Mouse (Mus musculus): ENCODE results near the gene Tox2. TPM values are rescaled to one million over a fixed set of nuclear protein-coding genes. Genes with fewer than 3 reads are reported as not detected.

The Tox2 gene
- polyA plus RNA-seq, 1 experiment from 2014 or later: 45.5 TPM

DNA sequence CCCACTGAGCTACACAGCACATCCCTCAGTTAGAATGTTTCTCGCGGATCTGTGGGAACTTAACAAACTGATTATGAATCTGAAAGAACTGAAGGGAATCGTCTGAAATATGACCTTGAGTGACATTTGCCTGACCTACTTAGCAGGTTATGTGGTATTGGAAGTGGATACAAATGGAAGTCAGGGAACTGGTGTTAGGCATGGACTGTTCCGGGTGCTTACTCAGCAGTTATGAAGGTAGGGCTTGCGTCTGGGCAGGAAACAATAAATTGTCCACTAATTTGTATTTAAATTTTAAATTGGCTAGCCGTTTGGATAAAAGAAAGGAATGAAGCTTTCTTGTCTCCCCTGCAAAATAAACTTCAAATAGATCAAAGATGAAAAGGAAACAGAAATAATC lies 10.4 kb upstream of the Tox2 start:
- 0 out of 2 replicates have a peak overlapping the region, but pooled peaks have one; percentile 89 for H3K27ac ChIP-seq (replicated peaks)
- no peak for DNase-seq (ENCODE audit: low spot score)
- 86% methylated on average over 6 of the region's 6 CpGs for WGBS
- peaks cover 10% of the 10 kb centered on the region for H3K27me3 ChIP-seq (ENCODE audit: low read depth, poor library complexity, severe bottlenecking)
- H3K4me1 ChIP-seq: peaks cover 97% of the 10 kb centered on the region
- H3K4me3 ChIP-seq: no peak overlapping the region
- H3K9me3 ChIP-seq (replicated peaks): no peaks in the 10 kb centered on the region
- no peaks in the 10 kb centered on the region for H3K36me3 ChIP-seq

GRCm38 (mm10) chr2:163194015-163194414 lies 8.9 kb upstream of the Tox2 start:
- WGBS: 54% methylated on average over 2 of the region's 2 CpGs
- no peak for DNase-seq (ENCODE audit: low spot score)
- H3K27ac ChIP-seq (replicated peaks): peak overlapping the region; percentile 93
- no peaks in the 10 kb centered on the region for H3K9me3 ChIP-seq (replicated peaks)
- H3K27me3 ChIP-seq (ENCODE audit: low read depth, poor library complexity, severe bottlenecking): peaks cover 23% of the 10 kb centered on the region
- H3K4me1 ChIP-seq: peaks cover 97% of the 10 kb centered on the region
- no peak overlapping the region for H3K4me3 ChIP-seq
- no peaks in the 10 kb centered on the region for H3K36me3 ChIP-seq

- peaks cover 28% of the 10 kb centered on the region for H3K27me3 ChIP-seq (ENCODE audit: low read depth, poor library complexity, severe bottlenecking)
- peak; percentile 25 for DNase-seq (ENCODE audit: low spot score)
- no peak overlapping the region for H3K4me3 ChIP-seq
- H3K36me3 ChIP-seq: no peaks in the 10 kb centered on the region
- no peaks in the 10 kb centered on the region for H3K9me3 ChIP-seq (replicated peaks)
- WGBS: 66% methylated on average over 5 of the region's 5 CpGs
- H3K27ac ChIP-seq (replicated peaks): peak overlapping the region; percentile 93
- peaks cover 91% of the 10 kb centered on the region for H3K4me1 ChIP-seq
Observed at GRCm38 (mm10) chr2:163194543-163194942, 8.4 kb upstream of the Tox2 start.

DNA sequence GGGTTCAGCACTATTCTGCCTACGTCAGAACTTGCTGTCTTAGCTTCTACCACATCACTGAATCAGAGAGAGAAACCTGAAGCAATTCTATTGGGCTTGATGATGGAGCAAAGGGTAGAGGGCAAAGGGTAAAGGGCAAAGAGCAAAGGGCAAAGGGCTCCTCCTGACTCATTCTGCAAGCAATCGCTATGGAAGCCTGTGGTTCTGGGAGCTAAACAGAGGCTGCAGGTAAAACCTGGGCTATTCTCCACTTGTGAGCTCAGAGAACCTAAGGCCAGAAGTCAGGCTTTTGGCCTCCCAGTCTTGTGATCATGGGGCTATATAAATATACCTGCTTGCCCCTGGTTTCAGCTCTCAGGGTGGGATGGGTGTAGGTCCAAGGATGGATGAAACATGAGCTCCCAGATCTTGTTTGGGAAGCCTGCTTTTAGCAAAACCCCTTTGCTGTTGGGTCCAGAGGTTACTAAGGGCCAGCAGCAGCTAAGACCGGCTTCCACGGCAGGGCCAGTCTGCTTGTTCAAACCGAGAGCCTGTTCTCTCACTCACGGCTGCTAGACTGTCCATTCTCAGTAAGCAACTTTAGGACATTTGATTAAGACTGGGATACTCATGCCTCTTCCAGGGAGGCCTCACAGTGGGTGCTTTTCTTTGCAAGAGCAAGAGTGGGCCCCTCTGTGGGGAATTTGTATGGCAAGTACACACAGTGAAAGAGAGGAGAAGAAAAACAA lies 7.7 kb upstream of the Tox2 start:
- H3K4me1 ChIP-seq: peaks cover 84% of the 10 kb centered on the region
- H3K36me3 ChIP-seq: no peaks in the 10 kb centered on the region
- peak overlapping the region; percentile 26 for H3K4me3 ChIP-seq
- WGBS: 6% methylated on average over 6 of the region's 6 CpGs
- H3K9me3 ChIP-seq (replicated peaks): no peaks in the 10 kb centered on the region
- H3K27me3 ChIP-seq (ENCODE audit: low read depth, poor library complexity, severe bottlenecking): peaks cover 35% of the 10 kb centered on the region
- peak; percentile 44 for DNase-seq (ENCODE audit: low spot score)
- H3K27ac ChIP-seq (replicated peaks): peak overlapping the region; percentile 93

GRCm38 (mm10) chr2:163195834-163196145 lies 7.1 kb upstream of the Tox2 start:
- Histone ChIP-seq H3K4me3 (peak overlapping the region; percentile 26), H3K36me3 (no peaks in the 10 kb centered on the region), H3K9me3 (replicated peaks) (no peaks in the 10 kb centered on the region), H3K27me3 (ENCODE audit: low read depth, poor library complexity, severe bottlenecking) (peaks cover 39% of the 10 kb centered on the region), H3K4me1 (peaks cover 79% of the 10 kb centered on the region), H3K27ac (replicated peaks) (peak overlapping the region; percentile 93)
- DNase-seq (ENCODE audit: low spot score): peak; percentile 89
- WGBS: 7% methylated on average over 6 of the region's 6 CpGs

DNA sequence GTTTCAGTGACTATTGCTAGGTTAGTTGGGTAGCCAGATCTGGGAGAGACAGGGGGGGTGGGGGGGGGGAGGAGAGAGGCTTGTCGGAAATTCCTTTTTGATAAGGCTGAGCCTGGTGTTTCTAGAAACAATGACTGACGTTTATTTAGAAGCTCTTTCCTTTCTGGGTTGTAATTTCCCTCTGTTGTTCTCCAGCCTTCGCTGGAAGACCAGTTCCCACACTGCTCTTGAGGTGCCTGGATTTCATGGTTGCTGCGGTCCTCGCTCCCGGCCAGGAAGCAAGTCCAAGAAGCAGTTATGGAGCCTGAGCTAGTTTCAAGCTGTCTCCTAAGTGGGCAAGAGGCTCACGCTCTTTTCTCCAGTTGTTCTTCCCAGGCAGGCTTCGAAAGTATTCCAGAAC lies 1.0 kb upstream of the Tox2 start:
- Histone ChIP-seq H3K9me3 (replicated peaks) (peaks cover 4% of the 10 kb centered on the region; the same call in 1 of the 2 replicates), H3K27ac (replicated peaks) (peak overlapping the region; percentile 95), H3K36me3 (no peaks in the 10 kb centered on the region), H3K4me1 (peaks cover 70% of the 10 kb centered on the region), H3K27me3 (ENCODE audit: low read depth, poor library complexity, severe bottlenecking) (peaks cover 64% of the 10 kb centered on the region), H3K4me3 (peak overlapping the region; percentile 80; the same call in 1 of the 2 replicates)
- 43% methylated on average over 8 of the region's 8 CpGs for WGBS
- DNase-seq (ENCODE audit: low spot score): no peak

DNA sequence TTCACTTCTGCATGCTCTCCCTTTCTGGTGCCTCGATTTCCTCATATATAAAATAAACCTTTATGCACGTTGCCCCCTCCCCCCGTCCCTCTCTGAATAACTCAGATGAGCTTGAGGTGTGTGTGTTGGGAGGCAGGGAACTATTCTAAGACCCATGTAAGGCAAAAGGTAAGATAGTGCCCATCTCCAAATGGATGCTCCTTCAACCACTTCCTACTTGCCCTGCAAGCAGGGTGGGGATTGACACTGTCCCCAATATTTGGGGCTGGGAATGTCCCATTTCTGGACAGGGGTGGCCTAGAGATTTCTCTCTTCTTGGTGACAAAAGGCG lies 407 bp upstream of the Tox2 start:
- H3K27ac ChIP-seq (replicated peaks): peak overlapping the region; percentile 95
- WGBS: 5% methylated on average over 4 of the region's 4 CpGs
- peaks cover 4% of the 10 kb centered on the region for H3K36me3 ChIP-seq
- peaks cover 8% of the 10 kb centered on the region; the same call in 1 of the 2 replicates for H3K9me3 ChIP-seq (replicated peaks)
- H3K4me1 ChIP-seq: peaks cover 66% of the 10 kb centered on the region
- H3K4me3 ChIP-seq: peak overlapping the region; percentile 80
- H3K27me3 ChIP-seq (ENCODE audit: low read depth, poor library complexity, severe bottlenecking): peaks cover 61% of the 10 kb centered on the region
- no peak for DNase-seq (ENCODE audit: low spot score)

DNA sequence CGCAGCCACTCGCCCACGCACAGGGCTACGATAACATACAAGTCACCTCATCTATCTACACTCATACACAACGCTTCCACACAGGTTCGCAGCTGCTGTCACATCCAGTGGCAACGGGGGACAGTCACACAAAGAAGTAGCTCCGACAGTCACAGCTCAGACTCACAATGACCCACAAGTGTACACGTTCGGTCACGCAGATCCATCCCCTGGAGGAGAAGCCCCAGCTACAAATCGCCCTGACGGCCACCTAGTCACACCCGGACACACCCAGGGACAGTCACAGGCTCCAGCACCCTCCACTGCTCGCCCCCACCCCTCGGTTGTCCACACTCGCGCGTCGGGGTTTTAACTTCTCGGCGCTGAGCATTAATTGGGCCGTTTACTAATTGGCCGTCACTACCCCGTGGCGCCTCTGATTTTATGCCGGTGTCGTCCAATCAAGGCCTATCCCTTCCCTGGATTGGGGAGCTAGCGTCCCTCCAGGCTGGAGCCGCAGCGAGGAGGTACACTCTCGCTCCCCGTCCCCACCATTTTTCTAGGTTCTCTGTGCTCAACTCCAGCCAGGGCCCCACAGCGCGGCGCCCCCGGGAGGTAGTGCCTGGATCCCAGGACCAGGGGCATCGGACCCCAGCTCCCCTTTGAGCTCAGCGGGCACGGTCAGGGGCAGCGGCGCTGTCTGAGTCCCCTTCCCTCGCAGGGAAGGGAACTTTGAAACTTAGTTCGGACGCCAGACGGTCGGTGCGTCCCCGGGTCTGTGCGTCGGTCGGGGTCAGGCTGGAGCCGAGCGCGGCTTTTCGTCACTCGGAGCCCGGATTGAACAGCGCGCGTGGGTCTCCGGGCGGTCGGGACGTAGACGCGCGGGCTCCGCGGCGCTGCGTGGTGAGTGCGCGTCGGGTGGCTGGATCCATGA lies 966 bp downstream of the Tox2 start:
- Histone ChIP-seq H3K36me3 (peaks cover 7% of the 10 kb centered on the region), H3K9me3 (replicated peaks) (peaks cover 8% of the 10 kb centered on the region; the same call in 1 of the 2 replicates), H3K27me3 (ENCODE audit: low read depth, poor library complexity, severe bottlenecking) (peaks cover 50% of the 10 kb centered on the region), H3K4me1 (peaks cover 63% of the 10 kb centered on the region), H3K4me3 (peak overlapping the region; percentile 80), H3K27ac (replicated peaks) (peak overlapping the region; percentile 95)
- DNase-seq (ENCODE audit: low spot score): peak; percentile 76
- 1% methylated on average over 75 of the region's 75 CpGs for WGBS

GRCm38 (mm10) chr2:163204548-163205261 lies 1.8 kb downstream of the Tox2 start:
- H3K9me3 ChIP-seq (replicated peaks): peaks cover 8% of the 10 kb centered on the region; the same call in 1 of the 2 replicates
- peaks cover 15% of the 10 kb centered on the region for H3K36me3 ChIP-seq
- under 1% methylated on average over 45 of the region's 45 CpGs for WGBS
- peak overlapping the region; percentile 80 for H3K4me3 ChIP-seq
- peak; percentile 70 for DNase-seq (ENCODE audit: low spot score)
- peaks cover 42% of the 10 kb centered on the region for H3K27me3 ChIP-seq (ENCODE audit: low read depth, poor library complexity, severe bottlenecking)
- H3K27ac ChIP-seq (replicated peaks): peak overlapping the region; percentile 95
- peaks cover 63% of the 10 kb centered on the region for H3K4me1 ChIP-seq

DNA sequence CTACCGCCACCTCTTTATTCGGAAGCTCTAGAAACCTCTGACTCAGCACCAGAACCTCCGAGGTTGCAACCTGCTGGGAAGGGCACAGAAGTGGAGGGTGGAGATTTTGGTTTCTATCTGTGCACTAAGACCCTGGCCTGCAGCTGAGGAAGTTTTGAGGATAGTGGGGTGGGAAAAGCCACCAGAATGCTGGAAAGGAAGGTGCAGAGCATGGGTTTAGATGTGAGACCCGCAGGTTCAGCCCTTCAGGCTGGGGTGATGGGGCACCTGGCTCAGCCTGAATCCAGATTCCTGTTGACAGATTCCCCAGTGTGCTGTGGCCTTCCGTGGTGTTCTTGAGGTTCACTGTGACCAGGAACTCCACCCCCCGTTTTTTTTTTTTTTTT lies 2.3 kb downstream of the Tox2 start:
- Histone ChIP-seq H3K9me3 (replicated peaks) (peaks cover 8% of the 10 kb centered on the region; the same call in 1 of the 2 replicates), H3K27ac (replicated peaks) (peak overlapping the region; percentile 95), H3K36me3 (peaks cover 21% of the 10 kb centered on the region), H3K27me3 (ENCODE audit: low read depth, poor library complexity, severe bottlenecking) (peaks cover 36% of the 10 kb centered on the region), H3K4me3 (peak overlapping the region; percentile 80), H3K4me1 (peaks cover 63% of the 10 kb centered on the region)
- WGBS: 0% methylated on average over 6 of the region's 6 CpGs
- no peak for DNase-seq (ENCODE audit: low spot score)

GRCm38 (mm10) chr2:163205737-163206490 lies 3.0 kb downstream of the Tox2 start:
- peaks cover 7% of the 10 kb centered on the region; the same call in 1 of the 2 replicates for H3K9me3 ChIP-seq (replicated peaks)
- H3K36me3 ChIP-seq: peaks cover 22% of the 10 kb centered on the region
- WGBS: 27% methylated on average over 17 of the region's 17 CpGs
- H3K4me1 ChIP-seq: peaks cover 63% of the 10 kb centered on the region
- H3K27me3 ChIP-seq (ENCODE audit: low read depth, poor library complexity, severe bottlenecking): peaks cover 32% of the 10 kb centered on the region
- peak; percentile 92 for DNase-seq (ENCODE audit: low spot score)
- peak overlapping the region; percentile 80 for H3K4me3 ChIP-seq
- H3K27ac ChIP-seq (replicated peaks): peak overlapping the region; percentile 95

GRCm38 (mm10) chr2:163207315-163207714 lies 4.4 kb downstream of the Tox2 start:
- Histone ChIP-seq H3K4me3 (no peak overlapping the region), H3K4me1 (peaks cover 57% of the 10 kb centered on the region), H3K27ac (replicated peaks) (no peak overlapping the region), H3K9me3 (replicated peaks) (peaks cover 4% of the 10 kb centered on the region; the same call in 1 of the 2 replicates), H3K36me3 (peaks cover 22% of the 10 kb centered on the region), H3K27me3 (ENCODE audit: low read depth, poor library complexity, severe bottlenecking) (peaks cover 28% of the 10 kb centered on the region)
- peak; percentile 37 for DNase-seq (ENCODE audit: low spot score)
- WGBS: 97% methylated on average over 2 of the region's 2 CpGs
